Mouse (Mus musculus): ENCODE results near the gene Lsm7. TPM values are rescaled to one million over a fixed set of nuclear protein-coding genes. Genes with fewer than 3 reads are reported as not detected.

Lsm7 gene
- 214 and 288 TPM in 2 replicates for polyA plus RNA-seq (2012)

DNA sequence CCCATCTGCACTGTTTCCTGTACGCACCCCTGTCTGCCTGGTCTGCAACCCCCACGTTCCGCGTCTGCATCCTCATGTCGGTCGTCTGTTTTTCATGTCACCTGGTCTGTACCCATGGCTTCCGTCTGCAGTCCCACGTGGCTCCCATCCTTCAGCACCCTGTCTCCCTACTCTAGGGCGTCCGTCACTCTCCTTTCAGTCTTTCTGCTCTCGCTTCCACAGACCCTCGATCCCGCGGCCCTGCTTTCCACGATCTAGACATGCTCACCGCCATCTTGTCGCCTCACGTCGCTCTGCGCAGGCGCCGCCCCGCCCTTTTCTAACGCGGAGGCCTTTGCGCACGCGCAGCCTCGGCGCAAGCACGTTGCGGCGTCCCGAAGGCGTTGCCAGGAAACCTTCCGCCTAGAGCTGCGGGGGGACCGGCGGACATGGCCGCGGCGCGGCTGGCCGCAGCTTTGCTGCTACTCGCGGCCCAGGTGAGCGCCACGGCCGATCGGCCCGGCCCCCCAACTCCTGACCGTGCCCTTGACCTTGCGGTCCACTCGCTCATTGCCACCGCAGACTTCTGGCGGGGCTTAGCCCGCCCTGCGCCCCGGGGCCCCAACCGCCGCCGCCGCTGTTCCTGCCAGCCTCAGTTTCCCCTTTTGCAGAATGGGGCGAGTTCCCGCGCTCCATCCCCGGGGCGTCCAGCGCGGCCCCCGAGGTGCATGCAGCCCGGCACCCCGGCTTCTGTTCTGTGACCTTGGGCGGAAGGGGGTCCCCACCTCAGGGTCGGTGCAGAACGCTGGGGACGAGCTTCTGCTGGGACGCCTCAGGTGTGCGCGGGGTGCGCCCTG lies at the start of gene Lsm7, which contains the start of gene Sppl2b:
Gene Lsm7 (minus strand): TSS at position 297 of the 836 bp plus-strand sequence.
Gene Sppl2b (plus strand): TSS at position 363 of the 836 bp plus-strand sequence.

DNA sequence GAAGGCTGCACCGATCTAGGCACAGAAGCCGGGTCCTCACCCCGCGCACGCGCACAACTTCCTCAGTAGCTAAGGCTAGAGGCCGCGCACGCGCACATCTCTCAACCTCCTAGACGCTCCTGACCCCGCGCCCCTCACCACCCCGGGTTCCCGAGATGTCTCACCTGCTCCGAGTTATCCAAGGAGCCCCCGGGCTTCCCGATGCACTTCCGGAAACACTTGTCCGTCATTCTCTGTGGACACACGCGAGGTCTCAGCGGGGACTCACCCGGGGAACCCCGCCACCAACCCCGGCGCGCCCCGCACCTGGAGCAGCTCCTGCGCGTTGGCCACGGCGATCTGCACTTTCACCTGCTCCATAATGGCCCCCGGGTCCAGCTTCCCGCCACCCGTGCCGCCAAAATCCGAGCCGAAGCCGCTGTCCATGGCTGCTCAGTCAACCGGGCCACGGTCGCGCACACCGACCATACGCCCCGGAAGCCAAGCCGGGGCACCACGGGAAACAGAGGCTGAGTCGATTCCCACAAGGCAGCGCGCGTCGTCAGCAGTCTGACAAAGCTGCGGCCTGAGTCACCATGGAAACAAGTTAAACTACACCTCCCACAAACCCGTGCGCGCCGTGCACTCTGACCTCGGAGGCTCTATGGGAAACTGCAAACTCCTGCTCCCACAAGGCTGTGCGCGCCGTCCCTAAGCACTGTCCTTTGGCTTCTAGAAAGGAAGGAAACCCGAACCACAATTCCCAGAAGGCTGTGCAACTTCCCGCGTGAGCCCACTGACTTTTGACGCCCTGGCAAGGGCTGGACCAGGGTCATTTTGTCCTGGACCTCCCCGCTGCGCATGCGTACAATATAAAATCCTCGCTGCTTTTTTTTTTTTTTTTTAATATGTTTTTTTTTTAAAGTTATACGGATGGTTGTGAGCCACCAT lies 45.6 kb upstream of the Lsm7 start, which contains the start of gene Timm13:
Gene Timm13 (minus strand): TSS at position 652 of the 930 bp plus-strand sequence.

DNA sequence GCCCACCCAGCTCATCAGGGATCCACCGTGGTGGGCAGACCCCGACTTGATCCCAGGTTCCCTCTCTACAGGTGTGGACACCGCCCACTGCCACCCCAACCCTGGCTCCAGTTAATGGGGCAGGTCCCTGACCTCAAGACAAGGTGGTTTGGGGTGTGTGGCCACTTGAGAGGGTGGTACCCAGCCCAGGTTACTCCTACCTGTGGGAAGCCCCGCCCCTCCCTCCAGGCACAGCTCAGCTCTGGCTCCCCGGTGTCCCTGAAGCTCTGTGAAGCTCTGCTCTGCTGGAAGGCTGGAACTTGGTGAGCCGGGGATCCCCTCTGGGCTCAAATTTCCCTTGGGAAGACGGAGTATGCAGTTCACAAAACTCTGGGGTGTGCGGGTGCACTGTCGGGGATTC lies 16.6 kb upstream of the Lsm7 start, which contains the start of gene Tmprss9:
Gene Tmprss9 (plus strand): TSS at position 268 of the 400 bp plus-strand sequence.

DNA sequence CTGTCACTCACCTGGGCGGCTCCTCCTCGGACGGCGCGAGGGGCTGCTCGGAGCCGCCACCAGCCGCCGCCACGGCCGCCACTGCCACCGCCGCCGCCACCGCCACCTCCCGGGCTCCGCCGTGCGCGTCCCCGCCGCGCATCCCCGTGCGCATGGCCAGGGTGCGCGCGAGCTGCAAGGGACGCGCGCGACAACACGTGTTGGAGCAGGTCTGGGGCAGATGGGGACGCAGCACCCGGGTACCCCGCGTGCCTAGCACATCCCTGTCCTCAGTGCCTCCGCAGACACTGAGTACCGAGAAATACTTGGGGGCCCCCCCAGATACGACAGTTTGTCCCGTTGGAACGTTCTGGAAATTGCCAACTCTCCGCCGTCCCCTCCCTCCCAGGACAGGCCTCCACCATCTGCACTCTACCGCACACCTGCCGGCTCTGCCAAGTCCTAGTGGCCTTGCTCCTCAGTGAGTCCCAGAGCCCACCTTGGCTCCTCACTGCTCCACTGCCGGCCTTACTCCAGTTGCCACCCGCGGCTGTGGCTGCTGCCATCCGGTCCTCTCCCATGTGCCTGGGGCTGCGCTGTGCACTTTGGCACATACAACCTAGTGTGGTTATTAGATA lies 11.0 kb downstream of the Lsm7 start, which contains the start of gene Lingo3:
Gene Lingo3 (minus strand): TSS at position 109 of the 617 bp plus-strand sequence.

DNA sequence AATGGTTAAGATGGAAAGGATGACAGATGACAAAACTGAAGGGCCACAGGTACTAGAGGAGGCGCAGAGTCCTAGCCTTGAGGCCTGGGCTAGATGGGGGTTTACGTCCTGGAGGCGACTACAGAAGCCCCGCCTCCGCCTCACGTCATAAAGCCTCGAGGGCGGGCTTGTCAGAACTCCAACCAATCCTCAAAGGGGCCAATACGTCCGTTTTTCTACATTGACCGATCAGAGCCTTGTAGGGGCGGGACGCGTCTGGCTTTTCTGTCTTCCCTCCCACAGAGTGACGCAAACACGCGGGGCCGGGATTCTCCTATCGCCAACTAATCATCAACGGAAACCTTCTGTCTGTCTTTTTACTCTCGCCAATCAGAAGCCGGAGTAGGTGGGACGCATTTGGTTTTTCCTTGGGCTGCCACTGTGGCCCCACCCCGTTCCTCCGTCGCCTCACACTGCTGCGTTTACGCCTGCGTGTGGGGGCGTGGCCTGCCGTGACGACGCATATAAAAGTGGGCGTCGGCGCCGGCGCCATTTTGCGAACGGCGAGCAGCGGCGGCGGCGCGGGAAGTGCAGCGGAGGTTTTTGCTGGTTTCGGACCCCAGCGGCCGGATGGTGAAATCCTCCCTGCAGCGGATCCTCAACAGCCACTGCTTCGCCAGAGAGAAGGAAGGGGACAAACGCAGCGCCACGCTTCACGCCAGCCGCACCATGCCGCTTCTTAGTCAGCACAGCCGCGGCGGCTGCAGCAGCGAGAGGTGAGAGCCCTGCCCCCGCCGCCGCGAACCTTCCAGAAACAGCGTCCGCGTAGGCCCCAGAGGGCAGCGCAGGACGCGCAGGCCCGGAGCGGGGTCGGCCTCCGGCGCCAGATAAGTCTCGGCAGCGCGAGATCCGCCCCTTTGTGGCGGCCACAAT lies 28.6 kb downstream of the Lsm7 start, which contains the start of gene Oaz1:
Gene Oaz1 (plus strand): TSS at position 506 of the 912 bp plus-strand sequence.

DNA sequence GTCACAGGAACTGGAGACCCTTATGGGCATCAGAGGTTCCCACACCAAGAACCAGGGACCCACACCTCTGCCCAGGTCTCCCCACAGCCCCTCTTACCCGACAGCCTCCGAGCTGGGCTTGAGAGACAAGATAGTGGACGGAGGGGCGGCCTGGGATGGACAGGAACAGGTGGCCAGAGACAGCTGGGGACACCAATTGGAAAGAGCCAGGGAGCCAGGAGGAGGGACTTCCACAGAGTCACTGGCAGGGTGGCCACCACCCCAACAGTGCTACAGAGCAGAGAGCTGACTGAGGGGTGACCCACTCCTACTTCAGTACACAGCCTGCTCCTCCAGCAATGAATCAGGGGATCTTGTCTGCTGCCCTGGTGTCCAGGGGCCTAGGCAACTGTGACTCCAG lies 41.6 kb downstream of the Lsm7 start, which contains the start of gene Jsrp1:
Gene Jsrp1 (minus strand): TSS at position 133 of the 400 bp plus-strand sequence.

DNA sequence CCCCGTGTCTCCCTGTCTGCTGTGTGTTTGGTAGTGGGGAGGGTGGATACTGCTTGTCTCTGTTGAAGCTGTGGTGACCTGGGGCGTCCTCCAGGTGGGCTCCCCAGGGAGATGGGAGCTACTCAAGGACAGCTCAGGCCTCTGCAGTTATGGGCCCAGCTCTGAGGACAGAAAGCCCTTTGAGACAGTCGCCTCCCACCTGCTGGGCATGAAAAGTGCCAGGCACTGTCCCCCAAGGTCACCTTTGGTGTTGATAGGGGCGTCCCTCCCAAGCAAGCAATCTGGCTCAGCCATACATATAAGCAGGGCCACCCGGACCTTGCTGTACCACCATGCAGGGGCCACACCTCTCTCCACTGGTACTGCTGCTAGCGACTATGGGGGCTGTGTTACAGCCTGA lies 50.1 kb downstream of the Lsm7 start, which contains the start of gene Amh:
Gene Amh (plus strand): TSS at position 328 of the 400 bp plus-strand sequence.

Other genes with a start within 250 kb of the Lsm7 start
- 1.1 and 1.3 TPM in 2 replicates for gene Gm49322, start 249.2 kb downstream of the Lsm7 start, polyA plus RNA-seq (2012)
- gene Csnk1g2, start 232.4 kb downstream of the Lsm7 start, polyA plus RNA-seq (2012), result 452 and 519 TPM in 2 replicates
- gene Btbd2, start 198.1 kb downstream of the Lsm7 start, polyA plus RNA-seq (2012), result 133 and 134 TPM in 2 replicates
- 370 and 381 TPM in 2 replicates for gene Mknk2, start 177.1 kb downstream of the Lsm7 start, polyA plus RNA-seq (2012)
- gene Mob3a, start 153.2 kb downstream of the Lsm7 start, polyA plus RNA-seq (2012), result 37.5 and 39.8 TPM in 2 replicates
- gene Izumo4, start 153.0 kb downstream of the Lsm7 start, polyA plus RNA-seq (2012), result 8.4 and 16.4 TPM in 2 replicates
- 28.2 and 36.4 TPM in 2 replicates for gene Ap3d1, start 112.9 kb downstream of the Lsm7 start, polyA plus RNA-seq (2012)
- 125 and 175 TPM in 2 replicates for gene Dot1l, start 100.0 kb downstream of the Lsm7 start, polyA plus RNA-seq (2012)
- 664 and 723 TPM in 2 replicates for gene Sf3a2, start 57.0 kb downstream of the Lsm7 start, polyA plus RNA-seq (2012)
- gene Plekhj1, start 56.6 kb downstream of the Lsm7 start, polyA plus RNA-seq (2012), result 278 and 319 TPM in 2 replicates
- 2.5 and 3.9 TPM in 2 replicates for gene Amh, start 50.0 kb downstream of the Lsm7 start, polyA plus RNA-seq (2012)
- gene Jsrp1, start 41.7 kb downstream of the Lsm7 start, polyA plus RNA-seq (2012), result 0.26 and 2.1 TPM in 2 replicates
- 4,386 and 4,591 TPM in 2 replicates for gene Oaz1, start 28.6 kb downstream of the Lsm7 start, polyA plus RNA-seq (2012)
- 0.05 and 0.24 TPM in 2 replicates for gene Lingo3, start 11.2 kb downstream of the Lsm7 start, polyA plus RNA-seq (2012)
- gene Sppl2b, start 66 bp upstream of the Lsm7 start, polyA plus RNA-seq (2012), result 109 and 110 TPM in 2 replicates
- 0.01 and 0.02 TPM in 2 replicates for gene Tmprss9, start 16.6 kb upstream of the Lsm7 start, polyA plus RNA-seq (2012)
- 320 and 356 TPM in 2 replicates for gene Timm13, start 45.8 kb upstream of the Lsm7 start, polyA plus RNA-seq (2012)
- gene Lmnb2, start 63.0 kb upstream of the Lsm7 start, polyA plus RNA-seq (2012), result 66.5 and 79.9 TPM in 2 replicates
- gene Gadd45b, start 74.9 kb upstream of the Lsm7 start, polyA plus RNA-seq (2012), result 115 and 126 TPM in 2 replicates
- 0.65 and 0.67 TPM in 2 replicates for gene Gng7, start 159.7 kb upstream of the Lsm7 start, polyA plus RNA-seq (2012)
- 0.02 TPM in 1 of 2 replicates, not detected in the other for gene Diras1, start 170.5 kb upstream of the Lsm7 start, polyA plus RNA-seq (2012)
- 8.5 and 9.1 TPM in 2 replicates for gene Slc39a3, start 182.2 kb upstream of the Lsm7 start, polyA plus RNA-seq (2012)
- 180 and 187 TPM in 2 replicates for gene Sgta, start 205.0 kb upstream of the Lsm7 start, polyA plus RNA-seq (2012)
- gene Thop1, start 214.8 kb upstream of the Lsm7 start, polyA plus RNA-seq (2012), result 82.5 and 89.0 TPM in 2 replicates
- gene Creb3l3, start 243.7 kb upstream of the Lsm7 start, polyA plus RNA-seq (2012), result 0.54 and 0.71 TPM in 2 replicates

Data from megakaryocyte-erythroid progenitor cell, adult 5 weeks (primary cell).